Mouse (Mus musculus): Measurements from ENCODE around the gene Csf3.

DNA sequence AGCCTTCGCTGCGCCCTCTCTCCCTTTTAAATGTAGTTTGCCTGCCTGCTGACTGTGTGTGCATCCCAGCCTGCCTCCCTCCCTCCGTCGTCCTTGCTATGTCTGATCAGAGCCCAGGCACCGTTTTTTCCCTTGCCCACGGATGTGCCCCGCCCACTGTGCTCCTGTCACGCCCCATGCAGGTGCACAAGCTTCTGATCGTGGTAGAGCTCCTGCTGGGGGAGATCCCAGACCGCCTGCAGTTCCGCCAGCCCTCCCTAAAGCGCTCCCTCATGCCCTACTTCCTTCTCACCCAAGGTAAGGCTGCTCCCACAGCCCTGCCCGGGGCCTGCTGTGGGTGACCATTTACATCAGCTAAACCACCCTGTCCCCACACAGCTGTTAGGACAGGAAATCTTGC is 7.9 kb upstream of the Csf3 start:
- no peak for TF ChIP-seq POLR2A (IDR thresholded peaks at IDR 0.05; ENCODE audit: borderline replicate concordance, control insufficient read depth, low read depth, low read length)
- TF ChIP-seq CTCF (IDR thresholded peaks at IDR 0.05; ENCODE audit: control insufficient read depth, insufficient read depth, low read length): no peak
